Mouse (Mus musculus) bone marrow, adult 2 months (tissue): ENCODE measurements around the gene Gpr108. TPM values are rescaled to one million over a fixed set of nuclear protein-coding genes. Genes with fewer than 3 reads are reported as not detected.

Experiments
- H3K27ac ChIP-seq: fragments of 200-500 bp; 2 replicates; pipeline ENCODE4 v1.5.1; 2012; ENCODE audit warnings: low read depth, mild to moderate bottlenecking, control low read depth, inconsistent platforms, low read length; ENCODE audit not compliant: control insufficient read depth, poor library complexity, insufficient read depth
- H3K4me1 ChIP-seq: fragments of 200-500 bp; 2 replicates; pipeline ENCODE4 v1.6.1; 2011; ENCODE audit warnings: low read length; ENCODE audit not compliant: control insufficient read depth, insufficient read depth
- H3K4me3 ChIP-seq: fragments of 200-500 bp; replicated peaks from 2 replicates; pipeline ENCODE3; 2011; ENCODE audit warnings: mild to moderate bottlenecking, low read depth, low read length, control low read depth; ENCODE audit not compliant: control insufficient read depth
- CTCF ChIP-seq: fragments of 200-500 bp; IDR thresholded peaks from 2 replicates; pipeline ENCODE4 v1.5.1; 2011; ENCODE audit warnings: low read length, control low read depth; ENCODE audit not compliant: control insufficient read depth, insufficient read depth
- POLR2A ChIP-seq: fragments of 200-500 bp; IDR thresholded peaks from 2 replicates; pipeline ENCODE4 v1.6.1; 2011; ENCODE audit warnings: low read depth, mild to moderate bottlenecking, control low read depth, low read length, borderline replicate concordance; ENCODE audit not compliant: control insufficient read depth
- WGBS: fragments of 180-500 bp; shearing (Covaris S2); methylation state at CpG from one replicate; pipeline ENCODE4 v1.1.7; 2018; 5-methylcytosine and 5-hydroxymethylcytosine counted together
- polyA plus RNA-seq: library from polyadenylated mRNA; stranded (reverse); fragments of >200 nt; gene quantifications from 2 replicates; pipeline ENCODE4 v1.2.4, GENCODE M21; 2011; ENCODE audit warnings: low replicate concordance; ENCODE audit not compliant: missing spikeins, insufficient read depth, insufficient read length

Gene Gpr108
- polyA plus RNA-seq, 1 experiment, result 37.5 TPM

DNA sequence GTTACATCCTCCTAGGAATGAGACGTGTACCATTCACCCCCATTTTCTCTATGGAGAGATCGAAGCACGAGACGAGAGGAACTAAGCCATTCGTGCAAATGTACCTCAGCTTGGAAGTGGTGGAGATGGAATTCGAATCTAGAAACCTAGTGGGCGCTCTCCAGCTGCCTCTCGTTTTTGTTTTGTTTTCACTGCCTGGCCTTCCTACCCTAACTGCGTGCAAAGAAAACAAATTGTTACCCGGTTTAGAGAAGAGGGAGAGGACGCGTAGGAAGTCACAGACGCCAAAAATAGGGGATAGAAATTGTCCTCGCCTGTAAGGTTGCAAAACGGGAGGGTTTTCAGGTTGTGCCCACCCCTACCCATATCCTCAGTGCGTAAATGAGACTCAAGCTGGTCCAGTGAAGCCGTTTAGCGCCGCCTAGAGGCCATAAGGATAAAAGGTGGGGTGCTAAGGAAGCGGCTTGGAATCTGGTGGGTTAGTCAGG, 28.4 kb upstream of the Gpr108 start:
- TF ChIP-seq POLR2A, result no peak
- peak; percentile 81 for TF ChIP-seq CTCF
- H3K4me3 ChIP-seq, result peak overlapping the region; percentile 66
- under 1% methylated on average over 20 of the region's 20 CpGs for WGBS
- H3K4me1 ChIP-seq, result peaks cover 9% of the 10 kb centered on the region
- no peak overlapping the region for H3K27ac ChIP-seq

DNA sequence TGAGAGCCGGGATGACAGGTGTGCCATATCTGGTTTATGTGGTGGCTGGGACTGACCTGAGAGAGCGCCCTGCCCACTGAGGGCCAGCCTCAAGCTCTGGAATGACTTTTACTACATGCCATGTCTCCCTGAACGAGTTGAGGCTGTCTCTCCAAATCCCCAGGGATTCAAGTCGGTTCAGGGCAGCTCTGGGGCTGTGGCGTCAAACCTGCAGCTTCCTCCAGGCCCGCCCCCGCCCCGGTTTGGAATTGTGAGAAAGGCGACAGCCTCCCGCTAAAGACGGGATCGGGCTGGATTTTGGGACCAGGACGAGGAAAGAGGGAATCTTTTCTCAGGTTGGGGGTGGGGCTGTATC, 27.7 kb upstream of the Gpr108 start:
- Histone ChIP-seq H3K4me3 (peak overlapping the region; percentile 71), H3K4me1 (peaks cover 7% of the 10 kb centered on the region), H3K27ac (peak overlapping the region; percentile 8; the same call in 1 of the 2 replicates)
- 3% methylated on average over 13 of the region's 13 CpGs for WGBS
- TF ChIP-seq CTCF (no peak), POLR2A (no peak)

DNA sequence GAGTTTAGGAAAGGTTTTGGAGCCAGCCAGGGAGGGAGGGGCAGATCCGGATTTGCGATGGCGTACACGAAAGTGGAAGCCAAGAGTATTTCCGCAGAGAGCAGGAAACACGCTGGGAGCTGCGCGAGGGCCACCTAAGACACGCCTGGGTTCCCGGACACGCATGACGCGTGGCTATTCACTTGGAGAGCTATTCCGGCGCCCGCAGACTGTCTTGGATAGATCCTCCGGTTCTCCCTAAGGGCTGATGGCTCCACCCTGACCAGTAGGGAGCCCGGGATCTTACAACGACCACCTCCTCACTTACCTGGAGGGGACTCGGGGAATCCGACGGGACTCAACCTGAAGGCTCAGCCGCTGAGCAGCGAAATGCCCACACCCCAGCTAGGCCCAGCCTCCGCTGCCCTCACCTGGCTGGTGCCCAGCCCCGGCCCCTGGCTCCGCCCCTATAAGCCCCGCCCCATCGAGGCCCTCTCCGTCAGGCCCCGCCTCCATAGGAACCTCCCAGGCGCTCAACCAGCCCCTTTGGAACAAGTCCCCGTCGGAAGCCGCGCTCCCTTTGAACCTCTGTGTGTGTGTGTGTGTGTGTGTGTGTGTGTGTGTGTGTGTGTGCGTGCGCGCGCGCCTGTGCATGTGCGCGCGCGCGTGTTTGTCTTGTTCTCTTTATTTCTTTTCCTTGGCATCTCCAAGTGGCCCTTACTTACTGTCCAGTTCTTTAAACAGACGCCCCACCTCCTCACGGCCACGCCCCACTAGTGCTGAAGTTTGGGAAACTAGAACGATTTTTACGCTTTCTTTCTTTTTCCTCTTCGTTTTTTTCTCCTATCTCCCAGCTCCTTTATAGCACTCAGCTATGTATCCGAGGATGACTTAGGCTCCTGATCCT, 27.1 kb upstream of the Gpr108 start:
- under 1% methylated on average over 53 of the region's 53 CpGs for WGBS

DNA sequence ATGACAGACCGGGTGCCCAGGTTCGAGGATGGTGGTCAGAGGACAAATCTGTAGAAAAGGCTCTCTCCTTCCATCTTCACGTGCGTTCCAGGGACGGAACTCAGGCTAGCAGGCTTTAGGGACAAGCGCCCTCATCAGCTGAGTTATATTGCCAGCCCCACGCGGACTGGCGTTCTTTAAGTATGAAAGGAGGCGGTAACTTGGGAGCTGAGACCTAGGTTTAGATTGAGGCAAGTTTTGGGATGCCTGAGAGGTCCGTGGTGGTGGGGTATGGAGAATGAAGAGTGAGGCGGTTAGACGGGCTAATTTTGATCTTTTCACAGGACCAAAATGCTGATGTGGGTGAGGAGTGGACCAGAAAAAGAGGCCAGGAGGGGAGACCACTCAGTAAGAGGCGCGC, 26.4 kb upstream of the Gpr108 start:
- no peak for TF ChIP-seq CTCF
- no peak for TF ChIP-seq POLR2A
- WGBS, result 3% methylated on average over 15 of the region's 15 CpGs
- Histone ChIP-seq H3K27ac (peak overlapping the region; percentile 86; the same call in 1 of the 2 replicates), H3K4me1 (peaks cover 7% of the 10 kb centered on the region), H3K4me3 (peak overlapping the region; percentile 71)

More for the DNA sequence above, 27.1 kb upstream of the Gpr108 start:
- peak overlapping the region; percentile 86 for H3K27ac ChIP-seq
- peak overlapping the region; percentile 71 for H3K4me3 ChIP-seq
- H3K4me1 ChIP-seq, result peaks cover 7% of the 10 kb centered on the region
- TF ChIP-seq POLR2A (peak; percentile 29; the same call in 1 of the 2 replicates), CTCF (no peak)

DNA sequence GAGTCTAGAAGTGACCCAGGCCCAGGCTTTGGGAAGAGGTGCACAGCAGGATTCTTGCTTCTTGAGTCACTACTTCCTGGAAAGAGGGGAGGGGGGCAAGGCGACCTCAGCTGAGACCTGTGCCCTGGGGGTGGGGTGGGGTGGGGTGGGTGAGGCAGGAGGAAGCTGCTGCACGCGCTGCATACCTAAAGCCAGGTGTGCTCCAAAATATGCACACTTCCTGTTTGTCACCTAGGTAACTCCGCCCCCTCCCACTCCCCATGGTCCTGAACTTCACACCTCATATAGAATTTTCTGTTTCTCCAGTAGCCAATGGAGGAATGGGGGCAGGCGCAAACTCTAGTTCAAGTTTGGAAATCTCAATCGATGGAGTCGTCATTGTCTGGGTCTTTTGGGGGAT, 25.6 kb upstream of the Gpr108 start:
- 63% methylated on average over 7 of the region's 7 CpGs for WGBS
- no peak overlapping the region for H3K4me3 ChIP-seq
- peaks cover 7% of the 10 kb centered on the region for H3K4me1 ChIP-seq
- TF ChIP-seq CTCF (no peak), POLR2A (no peak)
- no peak overlapping the region for H3K27ac ChIP-seq

DNA sequence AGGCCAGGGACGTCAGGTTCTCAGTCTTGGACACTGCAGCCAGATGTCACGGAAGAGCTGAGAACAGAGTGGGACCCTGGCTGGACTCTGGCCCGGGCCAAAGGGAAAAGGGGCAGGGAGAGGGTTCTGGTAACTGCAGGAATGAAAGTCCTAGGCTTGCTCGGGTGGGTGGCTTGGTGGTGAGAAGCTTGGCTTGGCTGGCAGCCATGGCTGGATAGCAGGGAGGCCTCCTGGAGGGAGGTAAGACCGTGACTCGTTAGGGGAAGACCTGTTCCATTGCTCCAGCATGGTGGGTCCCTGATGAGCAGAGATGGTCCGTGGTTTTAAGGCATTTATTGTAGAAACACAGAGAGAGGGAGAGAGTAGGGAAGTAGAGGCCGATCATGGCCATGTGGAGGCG, 23.1 kb upstream of the Gpr108 start:
- 63% methylated on average over 9 of the region's 9 CpGs for WGBS
- TF ChIP-seq POLR2A, result no peak
- TF ChIP-seq CTCF, result no peak
- no peak overlapping the region for H3K4me3 ChIP-seq

DNA sequence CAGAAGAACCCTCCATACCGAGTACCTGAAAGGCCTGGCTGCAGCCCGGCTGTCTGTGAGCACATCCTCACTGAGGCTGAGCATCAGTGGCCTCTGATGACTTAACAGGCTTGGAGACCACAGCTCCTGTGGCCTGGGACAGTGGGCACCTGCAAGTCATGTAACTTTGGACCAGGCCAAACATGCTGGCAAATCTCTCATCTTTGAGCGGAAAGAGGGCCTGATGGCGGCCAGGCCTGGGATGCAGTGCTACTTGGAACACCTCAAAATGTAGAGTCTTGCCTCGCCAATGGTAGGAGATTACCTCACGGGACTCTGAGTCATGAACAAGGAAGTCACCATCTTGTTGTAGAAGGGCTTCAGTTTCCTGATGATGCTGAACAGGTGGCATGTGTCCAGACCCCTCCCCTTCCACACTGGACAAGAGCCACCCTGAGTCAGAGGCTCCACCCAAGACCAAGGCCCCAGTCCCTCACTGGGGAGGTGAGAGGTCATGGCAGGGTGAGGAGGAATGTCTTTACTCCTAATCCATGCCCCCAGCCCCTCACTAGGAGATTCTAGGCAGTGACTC, 19.4 kb upstream of the Gpr108 start:
- WGBS, result 67% methylated on average over 6 of the region's 6 CpGs
- H3K4me3 ChIP-seq, result no peak overlapping the region
- no peak for TF ChIP-seq CTCF
- no peak for TF ChIP-seq POLR2A
- H3K4me1 ChIP-seq, result peaks cover 2% of the 10 kb centered on the region; the same call in 1 of the 2 replicates
- H3K27ac ChIP-seq, result no peak overlapping the region

More for the DNA sequence above, 23.1 kb upstream of the Gpr108 start:
- Histone ChIP-seq H3K27ac (no peak overlapping the region), H3K4me1 (no peaks in the 10 kb centered on the region; the same call in 1 of the 2 replicates)
